Mouse (Mus musculus): ENCODE data around the gene Hc. TPM values are rescaled to one million over a fixed set of nuclear protein-coding genes. Genes with fewer than 3 reads are reported as not detected.

The Hc gene
- total RNA-seq, 2 experiments from 2014 or later = not detected

Other genes starting within 250 kb of the Hc start
- gene Fbxw2, start 235.1 kb downstream of the Hc start, total RNA-seq (2014; fragmentation: Nextera tagmentation) = 46.3 and 61.9 TPM in 2 replicates
- gene Fbxw2, start 235.1 kb downstream of the Hc start, total RNA-seq (2017) = 73.6 and 75.1 TPM in 2 replicates
- gene Gm34653, start 228.4 kb downstream of the Hc start, total RNA-seq (2014; fragmentation: Nextera tagmentation) = 0.37 and 1.9 TPM in 2 replicates
- gene Gm34653, start 228.4 kb downstream of the Hc start, total RNA-seq (2017) = not detected in 2 replicates
- not detected in 2 replicates for gene Cutal, start 187.0 kb downstream of the Hc start, total RNA-seq (2014; fragmentation: Nextera tagmentation)
- gene Cutal, start 187.0 kb downstream of the Hc start, total RNA-seq (2017) = not detected in 2 replicates
- 103 and 135 TPM in 2 replicates for gene Psmd5, start 186.5 kb downstream of the Hc start, total RNA-seq (2014; fragmentation: Nextera tagmentation)
- 41.4 and 42.0 TPM in 2 replicates for gene Psmd5, start 186.5 kb downstream of the Hc start, total RNA-seq (2017)
- 6.7 and 12.0 TPM in 2 replicates for gene Phf19, start 147.4 kb downstream of the Hc start, total RNA-seq (2014; fragmentation: Nextera tagmentation)
- gene Phf19, start 147.4 kb downstream of the Hc start, total RNA-seq (2017) = 2.6 and 3.2 TPM in 2 replicates
- 0.94 and 14.2 TPM in 2 replicates for gene Traf1, start 99.7 kb downstream of the Hc start, total RNA-seq (2014; fragmentation: Nextera tagmentation)
- gene Traf1, start 99.7 kb downstream of the Hc start, total RNA-seq (2017) = 0.38 and 5.5 TPM in 2 replicates
- 0.32 and 2.3 TPM in 2 replicates for gene AI182371, start 40.1 kb upstream of the Hc start, total RNA-seq (2014; fragmentation: Nextera tagmentation)
- 0.11 and 1.2 TPM in 2 replicates for gene AI182371, start 40.1 kb upstream of the Hc start, total RNA-seq (2017)
- 61.4 and 85.8 TPM in 2 replicates for gene Cntrl, start 48.1 kb upstream of the Hc start, total RNA-seq (2014; fragmentation: Nextera tagmentation)
- 69.3 and 108 TPM in 2 replicates for gene Cntrl, start 48.1 kb upstream of the Hc start, total RNA-seq (2017)
- gene Rab14, start 139.7 kb upstream of the Hc start, total RNA-seq (2014; fragmentation: Nextera tagmentation) = 97.8 and 106 TPM in 2 replicates
- gene Rab14, start 139.7 kb upstream of the Hc start, total RNA-seq (2017) = 92.0 and 129 TPM in 2 replicates
- 15.8 and 16.1 TPM in 2 replicates for gene Gsn, start 194.9 kb upstream of the Hc start, total RNA-seq (2014; fragmentation: Nextera tagmentation)
- gene Gsn, start 194.9 kb upstream of the Hc start, total RNA-seq (2017) = 3.7 and 5.2 TPM in 2 replicates